Mouse (Mus musculus): ENCODE data around the gene Mgat3.
A peak's percentile ranks its signal among the peaks of the same experiment; 100 is the strongest.

The Mgat3 gene

DNA sequence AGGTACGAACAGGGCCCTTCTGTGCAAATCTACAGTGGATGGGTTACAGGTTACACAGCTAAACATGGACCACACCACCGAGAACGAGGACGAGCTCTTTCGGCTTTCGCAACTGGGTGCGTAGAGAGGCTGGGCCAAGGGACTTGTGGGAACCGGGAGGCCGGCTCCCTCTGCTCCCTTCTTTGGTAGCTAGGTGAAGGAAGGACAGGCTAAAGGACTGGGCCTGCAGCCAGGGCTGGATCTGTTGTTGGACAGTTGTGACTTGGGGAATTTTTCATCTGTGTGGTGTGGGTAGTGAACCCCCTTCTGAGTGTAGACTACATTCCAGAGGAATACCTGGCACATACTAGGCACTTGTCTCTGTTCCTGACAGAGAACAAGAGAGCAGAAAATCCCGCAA, 20.9 kb upstream of the Mgat3 start:
- DNase-seq = no peak

DNA sequence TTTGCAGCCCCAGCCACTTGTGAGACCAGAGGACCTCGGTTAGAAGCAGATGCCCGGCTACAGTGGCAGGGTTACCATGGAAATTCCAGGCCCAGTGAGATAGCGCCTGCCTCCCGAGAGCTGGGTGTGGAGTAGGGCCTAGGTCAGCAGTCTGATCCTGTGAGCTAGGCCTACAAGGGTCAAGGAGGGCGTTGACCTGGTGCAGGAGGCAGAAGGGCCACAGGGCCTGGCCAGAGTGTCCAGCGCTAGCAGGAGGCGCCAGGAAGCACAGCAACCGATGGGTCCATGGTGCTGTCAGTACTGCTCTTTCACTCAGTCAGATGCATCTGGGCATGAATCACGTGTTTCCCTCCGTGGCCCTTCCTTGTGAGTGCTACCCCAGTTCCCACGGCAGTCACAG, 19.8 kb upstream of the Mgat3 start:
- DNase-seq = no peak

GRCm38 (mm10) chr15:80155707-80156106, 17.8 kb upstream of the Mgat3 start:
- DNase-seq = no peak

GRCm38 (mm10) chr15:80157197-80157943, 16.2 kb upstream of the Mgat3 start:
- DNase-seq = no peak

DNA sequence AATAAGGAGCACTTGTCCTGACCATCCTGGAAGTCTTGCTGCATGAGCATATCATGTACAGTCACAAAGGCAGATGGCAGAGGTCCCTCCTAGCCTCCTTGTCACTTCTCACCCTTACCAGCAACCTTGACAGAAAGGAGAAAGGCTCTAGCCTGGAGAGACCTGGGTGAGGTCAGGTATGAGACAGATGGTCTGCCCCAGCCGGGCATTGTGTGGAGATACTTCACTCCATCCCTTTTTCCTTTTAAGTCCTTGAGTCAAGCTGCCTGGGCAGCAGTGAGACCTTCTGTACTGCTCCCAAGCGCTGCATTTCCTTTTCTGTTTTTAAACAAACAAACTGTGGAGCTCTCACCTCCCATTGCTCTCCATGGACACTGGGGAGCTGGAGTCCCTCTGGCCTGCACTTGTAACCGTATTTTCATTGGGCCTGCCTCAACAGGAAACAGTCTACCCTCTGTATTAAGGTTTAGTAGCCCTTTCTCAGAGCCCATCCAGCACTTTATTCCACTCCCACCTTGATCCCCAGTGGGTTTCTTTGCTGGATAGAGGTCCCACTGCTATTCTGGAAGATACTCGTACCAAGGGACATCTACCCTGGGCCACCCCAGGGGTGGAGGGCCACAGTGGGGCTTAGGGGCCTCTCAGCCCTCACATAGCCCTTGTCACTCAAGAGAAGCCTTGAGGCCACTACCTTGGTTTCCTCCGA, 15.4 kb upstream of the Mgat3 start:
- DNase-seq = no peak

DNA sequence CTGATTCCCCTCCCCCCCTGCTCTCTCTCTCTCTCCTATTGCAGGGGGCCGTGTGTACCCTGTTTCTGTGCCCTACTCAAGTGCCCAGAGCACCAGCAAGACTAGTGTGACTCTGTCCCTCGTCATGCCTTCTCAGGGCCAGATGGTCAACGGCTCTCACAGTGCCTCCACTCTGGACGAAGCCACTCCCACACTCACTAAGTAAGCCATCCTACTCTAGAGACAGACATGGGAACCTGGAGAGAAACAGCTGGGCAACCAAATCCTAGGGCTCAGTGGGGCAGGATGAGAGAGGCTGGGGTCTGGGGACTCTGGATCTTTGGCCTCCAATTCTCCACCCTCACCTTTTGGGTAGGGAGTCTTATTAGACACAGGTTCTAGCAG, 14.8 kb upstream of the Mgat3 start:
- no peak for DNase-seq

DNA sequence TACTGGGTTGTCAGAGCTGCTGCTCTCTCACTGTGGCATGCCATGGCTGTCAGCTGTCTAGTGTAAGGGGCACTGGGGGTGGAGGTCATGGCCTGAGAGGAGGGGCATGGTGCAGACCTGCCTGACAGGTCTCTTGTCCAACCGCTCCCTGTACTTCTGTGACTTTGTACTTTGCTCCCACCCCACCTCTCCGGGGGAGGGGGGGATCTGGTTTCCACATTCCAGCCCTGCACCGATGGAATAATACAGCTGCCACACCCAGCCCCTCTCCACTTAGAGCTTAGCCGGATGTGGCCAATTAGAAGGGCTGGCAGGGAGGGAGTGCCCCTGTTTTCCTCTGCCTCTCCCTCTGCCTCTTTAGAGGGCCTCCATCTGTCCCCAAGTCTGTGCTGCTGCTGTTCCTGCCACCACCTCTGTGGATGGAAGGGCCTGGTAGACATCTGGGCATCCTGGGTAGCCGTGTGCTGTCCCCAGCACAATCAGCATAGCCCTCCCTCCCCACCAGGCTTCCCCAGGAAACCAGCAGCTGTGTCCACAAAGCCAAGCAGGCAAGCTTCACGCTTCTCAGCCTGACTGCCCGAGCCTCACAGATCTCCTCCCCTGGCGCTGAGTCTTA, 14.1 kb upstream of the Mgat3 start:
- DNase-seq = no peak

DNA sequence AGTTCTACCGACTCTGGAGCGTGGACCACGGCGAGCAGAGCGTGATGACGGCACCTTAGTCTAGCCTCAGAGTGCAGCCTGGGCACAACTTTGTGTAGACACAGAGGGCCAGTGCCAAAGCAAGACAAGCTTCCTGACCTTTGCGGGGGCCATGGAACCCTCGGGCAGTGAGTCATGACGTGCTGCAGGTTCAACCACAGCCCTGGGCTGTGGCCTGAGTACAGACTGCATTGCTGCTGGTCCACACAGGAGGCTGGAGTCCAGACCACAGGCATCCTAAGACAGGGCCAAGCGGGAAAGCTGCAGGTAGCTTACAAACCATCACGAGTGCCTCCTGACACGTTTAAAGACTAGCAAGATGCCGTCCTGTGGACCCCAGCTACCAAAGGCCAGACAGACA, 13.3 kb upstream of the Mgat3 start:
- no peak for DNase-seq

GRCm38 (mm10) chr15:80160726-80161125, 12.8 kb upstream of the Mgat3 start:
- DNase-seq = no peak

DNA sequence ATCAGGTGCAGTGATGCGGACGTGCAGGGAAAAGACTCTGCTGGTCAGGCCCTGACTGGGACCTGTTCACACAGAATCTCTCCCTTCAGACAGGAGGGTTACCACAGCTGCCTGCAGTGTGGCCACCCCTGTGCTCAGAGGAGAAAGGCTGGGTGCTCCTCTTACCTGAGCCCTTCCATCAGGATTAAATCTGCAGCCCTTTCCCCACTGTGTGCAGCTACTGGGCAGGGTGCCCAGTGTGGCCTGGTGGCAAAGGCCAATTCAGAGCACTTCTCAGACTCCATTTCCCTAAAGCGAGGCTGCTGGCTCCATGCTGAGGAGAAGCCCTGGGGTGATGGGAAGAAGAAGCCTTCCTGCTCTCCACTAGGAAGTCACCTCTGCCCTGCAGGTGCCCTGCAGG, 12.3 kb upstream of the Mgat3 start:
- no peak for DNase-seq

- DNase-seq = no peak
These were observed 11.0 kb upstream of the Mgat3 start for GRCm38 (mm10) chr15:80162401-80162964.

GRCm38 (mm10) chr15:80163274-80163673, 10.2 kb upstream of the Mgat3 start:
- peak; percentile 98 for DNase-seq

- no peak for DNase-seq
These were observed 9.8 kb upstream of the Mgat3 start for GRCm38 (mm10) chr15:80163716-80164115.

GRCm38 (mm10) chr15:80165396-80165795, 8.1 kb upstream of the Mgat3 start:
- peak; percentile 73 for DNase-seq

DNA sequence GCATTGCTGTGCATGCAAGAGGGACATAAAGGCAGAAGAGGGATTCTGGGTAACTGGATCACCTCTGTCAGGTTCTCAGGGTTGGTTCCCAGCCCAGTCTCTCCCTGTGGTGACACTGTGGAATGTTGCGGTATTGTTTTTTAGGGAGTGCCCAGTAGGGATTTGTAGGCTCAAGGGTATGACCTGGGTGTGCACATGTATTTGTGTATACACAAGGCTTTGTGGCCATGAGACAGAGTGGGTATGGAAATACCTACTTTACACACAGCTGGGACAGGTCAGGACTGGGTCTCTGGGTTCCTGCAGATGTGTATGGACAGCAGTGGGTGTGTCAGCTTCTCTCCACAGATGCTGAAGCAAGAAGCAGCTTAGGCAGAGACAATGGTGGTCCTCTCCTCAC, 4.0 kb upstream of the Mgat3 start:
- DNase-seq = no peak

- no peak for DNase-seq
These were observed 3.2 kb upstream of the Mgat3 start for GRCm38 (mm10) chr15:80170357-80170756.

DNA sequence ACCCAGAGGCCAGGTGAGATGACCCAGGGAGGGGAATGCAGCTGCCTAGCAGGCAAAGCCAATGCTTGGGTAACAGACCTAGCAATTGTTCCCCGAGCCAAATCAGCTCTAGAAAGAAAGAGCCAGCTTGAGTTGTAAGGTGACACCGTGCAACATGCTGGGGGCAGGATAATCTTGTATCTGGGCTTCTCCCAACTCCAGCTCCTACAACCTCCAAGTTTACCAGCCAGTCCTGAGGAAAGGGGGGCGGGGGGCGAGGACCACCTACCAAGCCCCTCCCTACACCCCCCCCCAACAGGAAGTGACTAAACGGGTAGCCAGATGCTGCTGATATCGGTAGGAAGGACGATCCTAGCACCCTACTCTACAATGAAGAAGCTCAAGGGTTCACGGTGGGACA, 2.2 kb upstream of the Mgat3 start:
- DNase-seq = no peak

- no peak for DNase-seq
These were observed 1.7 kb upstream of the Mgat3 start for GRCm38 (mm10) chr15:80171791-80172190.

GRCm38 (mm10) chr15:80173781-80174597, 468 bp downstream of the Mgat3 start:
- DNase-seq = peak; percentile 57

DNA sequence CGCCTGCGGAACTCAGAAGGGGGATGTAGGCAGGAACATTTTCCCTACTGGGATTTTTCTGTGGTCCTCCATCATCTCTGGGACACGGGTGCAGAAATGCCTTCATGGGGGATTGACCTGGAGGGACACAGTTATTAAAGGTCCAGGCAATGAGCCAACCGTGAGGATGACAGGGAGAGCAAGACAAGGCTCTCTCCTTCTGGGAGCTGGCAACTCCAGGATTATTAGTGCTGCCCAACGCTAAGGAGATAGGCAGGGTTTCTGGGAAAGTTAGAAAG, 1.0 kb downstream of the Mgat3 start:
- peak; percentile 64 for DNase-seq

DNA sequence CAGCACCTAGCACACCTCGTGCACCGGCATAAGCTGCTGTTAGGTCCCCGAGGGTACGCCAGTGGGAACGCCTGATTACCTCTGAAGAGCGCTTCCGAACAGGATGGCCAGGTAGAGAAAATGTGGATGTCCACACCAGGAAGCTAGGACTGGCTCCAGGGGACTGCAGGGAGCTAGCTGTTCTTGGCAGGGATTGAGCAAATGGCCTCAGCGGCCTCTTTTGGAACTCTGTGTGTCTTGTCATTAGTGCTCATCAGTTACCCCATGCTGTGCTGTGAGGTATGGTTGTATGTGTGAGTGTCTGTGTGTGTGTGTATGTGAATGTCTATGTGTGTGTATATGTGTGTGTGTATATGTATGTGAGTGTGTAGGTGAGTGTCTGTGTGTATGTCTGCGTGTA, 1.8 kb downstream of the Mgat3 start:
- DNase-seq = peak; percentile 66

- DNase-seq = no peak
These were observed 2.2 kb downstream of the Mgat3 start for GRCm38 (mm10) chr15:80175756-80176155.

DNA sequence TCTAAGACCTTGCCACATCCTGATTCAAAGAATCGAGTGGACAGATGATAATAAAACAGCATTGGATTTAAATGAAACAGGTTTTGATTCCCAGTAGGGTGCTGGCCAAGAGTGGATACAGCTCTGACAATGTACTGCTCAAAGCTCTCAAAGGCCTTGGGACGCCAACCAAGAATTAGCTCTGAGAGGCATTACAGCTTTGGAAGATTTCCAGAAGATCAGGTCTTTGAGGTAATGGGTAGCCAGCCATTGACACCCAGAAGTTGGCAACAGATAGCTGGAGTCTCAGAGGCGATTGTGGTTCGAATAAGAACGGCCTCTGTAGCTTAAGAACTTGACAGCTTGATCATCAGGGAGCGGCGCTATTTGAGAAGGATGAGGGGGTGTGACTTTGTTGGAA, 8.0 kb downstream of the Mgat3 start:
- no peak for DNase-seq
